Mouse (Mus musculus) brain, embryonic 14.5 days (tissue): ENCODE measurements around the gene Ddo. TPM values are rescaled to one million over a fixed set of nuclear protein-coding genes. Genes with fewer than 3 reads are reported as not detected.

Experiments
- DNase-seq: peaks from one replicate; pipeline ENCODE4 v3.0.0-alpha.2; 2011; ENCODE audit warnings: low read depth
- CTCF ChIP-seq: fragments of 200-500 bp; IDR thresholded peaks from 2 replicates; pipeline ENCODE4 v1.5.1; 2012; ENCODE audit warnings: inconsistent platforms, mild to moderate bottlenecking, moderate library complexity, borderline replicate concordance; ENCODE audit not compliant: insufficient read depth, insufficient read length; ENCODE audit errors: extremely low read depth
- POLR2A ChIP-seq: fragments of 200-500 bp; IDR thresholded peaks from 2 replicates; pipeline ENCODE4 v1.6.1; 2012; ENCODE audit warnings: mild to moderate bottlenecking, inconsistent platforms, borderline replicate concordance; ENCODE audit not compliant: poor library complexity, insufficient read depth, insufficient read length, severe bottlenecking; ENCODE audit errors: extremely low read depth
- polyA plus RNA-seq: library from polyadenylated mRNA; depleted of rRNA; stranded (reverse); fragments of >200 nt; gene quantifications from 2 replicates; pipeline ENCODE4 v1.2.3, GENCODE M21; 2012; rRNA removed

The Ddo gene
- polyA plus RNA-seq, 1 experiment = 0.83 TPM

- no peak for DNase-seq
- TF ChIP-seq CTCF = no peak
- TF ChIP-seq POLR2A = no peak
These were observed 95.7 kb downstream of the Ddo start for GRCm38 (mm10) chr10:40725471-40725870.

GRCm38 (mm10) chr10:40726288-40726902, 96.6 kb downstream of the Ddo start:
- DNase-seq = peak; percentile 56
- TF ChIP-seq POLR2A (no peak), CTCF (no peak)

GRCm38 (mm10) chr10:40726989-40727388, 97.2 kb downstream of the Ddo start:
- DNase-seq = peak; percentile 72
- TF ChIP-seq CTCF (no peak), POLR2A (no peak)

DNA sequence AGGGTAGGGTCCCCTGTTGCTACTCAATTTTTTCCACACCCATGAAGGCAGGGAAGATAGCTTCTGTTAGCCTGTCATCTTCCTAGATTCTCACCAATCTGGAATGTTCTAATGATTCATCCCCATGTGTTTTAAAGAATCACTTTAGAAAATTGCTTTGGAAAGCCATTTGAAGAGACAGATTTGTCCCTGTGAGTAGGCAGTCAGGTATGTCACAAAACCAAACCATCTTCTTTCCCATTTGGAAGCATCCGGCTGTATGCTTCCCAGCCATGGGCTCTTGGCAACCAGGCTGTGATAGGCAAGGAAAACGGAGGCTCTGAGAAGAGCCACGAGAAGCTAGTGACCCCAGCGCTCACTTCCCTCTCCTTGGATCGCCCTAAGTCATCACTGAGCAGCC, 100.4 kb downstream of the Ddo start:
- DNase-seq = no peak
- TF ChIP-seq CTCF = no peak
- TF ChIP-seq POLR2A = no peak

Other genes starting within 250 kb of the Ddo start
- not detected in 2 replicates for gene Slc22a16, start 59.7 kb upstream of the Ddo start, polyA plus RNA-seq
- 0.19 and 0.26 TPM in 2 replicates for gene Mettl24, start 53.3 kb downstream of the Ddo start, polyA plus RNA-seq